Mouse (Mus musculus) liver, embryonic 18 days (tissue): ENCODE data around the gene Gm17662. TPM values are rescaled to one million over a fixed set of nuclear protein-coding genes. Genes with fewer than 3 reads are reported as not detected.

Source experiments
- polyA plus RNA-seq: library from polyadenylated mRNA; depleted of rRNA; stranded (reverse); fragments of >200 nt; gene quantifications from 2 replicates; pipeline ENCODE4 v1.2.3, GENCODE M21; 2012; rRNA removed

Gene Gm17662
- polyA plus RNA-seq = not detected in 2 replicates

GRCm38 (mm10) chr4:104857029-104857428 is at the start of gene Gm17662:
Gene Gm17662, plus strand, starts transcription at chr4:104857329.

GRCm38 (mm10) chr4:104876323-104876722 is 19.2 kb downstream of the Gm17662 start, which contains the start of gene C8a:
Gene C8a, minus strand, starts transcription at chr4:104876398.

Other genes starting within 250 kb of the Gm17662 start
- 160 and 175 TPM in 2 replicates for gene C8b, start 91.0 kb upstream of the Gm17662 start, polyA plus RNA-seq
- gene C8a, start 19.1 kb downstream of the Gm17662 start, polyA plus RNA-seq = 43.3 and 47.1 TPM in 2 replicates
- gene Fyb2, start 56.1 kb downstream of the Gm17662 start, polyA plus RNA-seq = 1.0 and 1.6 TPM in 2 replicates